Mouse (Mus musculus) yolk sac, embryonic 10.5 days (tissue): Measurements from ENCODE around the gene Pth2r.

Experiments
- DNase-seq: peaks from one replicate; pipeline ENCODE4 v3.0.0-alpha.2; 2017; ENCODE audit warnings: low spot score

Pth2r gene

GRCm38 (mm10) chr1:65281756-65282155 is at the start of gene Pth2r:
Pth2r (plus strand) TSS chr1:65282056.
- DNase-seq = no peak

- no peak for DNase-seq
Observed at GRCm38 (mm10) chr1:65237712-65238111, 44.1 kb upstream of the Pth2r start.

GRCm38 (mm10) chr1:65245637-65246036 is 36.2 kb upstream of the Pth2r start:
- no peak for DNase-seq

- DNase-seq = no peak
Observed at GRCm38 (mm10) chr1:65280461-65280860, 1.4 kb upstream of the Pth2r start.

GRCm38 (mm10) chr1:65282766-65283165 is 910 bp downstream of the Pth2r start:
- DNase-seq = peak; percentile 14

- DNase-seq = no peak
Observed at GRCm38 (mm10) chr1:65308476-65308875, 26.6 kb downstream of the Pth2r start.

GRCm38 (mm10) chr1:65311214-65311933 is 29.5 kb downstream of the Pth2r start:
- no peak for DNase-seq

- peak; percentile 6 for DNase-seq
Observed at GRCm38 (mm10) chr1:65312118-65312517, 30.3 kb downstream of the Pth2r start.

- no peak for DNase-seq
Observed at GRCm38 (mm10) chr1:65312896-65313295, 31.0 kb downstream of the Pth2r start.

GRCm38 (mm10) chr1:65314054-65315021 is 32.5 kb downstream of the Pth2r start:
- DNase-seq = no peak

- DNase-seq = no peak
Observed at GRCm38 (mm10) chr1:65315022-65315407, 33.2 kb downstream of the Pth2r start.

- DNase-seq = no peak
Observed at GRCm38 (mm10) chr1:65334026-65334425, 52.2 kb downstream of the Pth2r start.

- no peak for DNase-seq
Observed at GRCm38 (mm10) chr1:65337768-65338167, 55.9 kb downstream of the Pth2r start.

- no peak for DNase-seq
Observed at GRCm38 (mm10) chr1:65340240-65340639, 58.4 kb downstream of the Pth2r start.

- DNase-seq = no peak
Observed at GRCm38 (mm10) chr1:65352979-65353378, 71.1 kb downstream of the Pth2r start.

GRCm38 (mm10) chr1:65354153-65354552 is 72.3 kb downstream of the Pth2r start:
- DNase-seq = no peak

- DNase-seq = peak; percentile 9
Observed at GRCm38 (mm10) chr1:65388328-65388727, 106.5 kb downstream of the Pth2r start.

GRCm38 (mm10) chr1:65389621-65390020 is 107.8 kb downstream of the Pth2r start:
- no peak for DNase-seq

- no peak for DNase-seq
Observed at GRCm38 (mm10) chr1:65407441-65407840, 125.6 kb downstream of the Pth2r start.

GRCm38 (mm10) chr1:65420909-65421308 is 139.1 kb downstream of the Pth2r start:
- DNase-seq = no peak

- DNase-seq = no peak
Observed at GRCm38 (mm10) chr1:65422501-65423010, 140.7 kb downstream of the Pth2r start.
